Mouse (Mus musculus) left cerebral cortex, adult 11 months (tissue): Measurements from ENCODE around the gene Sema6d.

Experiments
- DNase-seq: peaks from one replicate; pipeline ENCODE4 v3.0.0; 2022; ENCODE audit warnings: low spot score

The Sema6d gene

DNA sequence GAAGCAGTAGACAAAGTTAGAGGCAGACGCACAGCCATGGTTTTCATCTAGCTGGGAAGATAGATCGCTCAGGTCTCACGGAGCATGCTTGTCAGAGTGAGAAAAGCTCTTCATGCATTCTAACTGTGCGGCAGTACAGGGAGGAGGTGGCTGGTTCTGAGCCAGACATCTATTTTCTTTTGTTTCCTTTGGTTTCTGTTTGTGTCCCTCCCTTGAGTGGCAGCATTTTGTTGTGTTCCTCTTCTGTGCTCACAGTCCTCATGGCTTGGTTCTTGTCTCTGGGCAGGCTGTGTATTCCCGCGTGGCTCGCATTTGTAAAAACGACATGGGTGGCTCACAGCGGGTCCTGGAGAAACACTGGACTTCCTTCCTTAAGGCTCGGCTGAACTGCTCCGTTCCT, 567.6 kb downstream of the Sema6d start:
- DNase-seq = no peak

DNA sequence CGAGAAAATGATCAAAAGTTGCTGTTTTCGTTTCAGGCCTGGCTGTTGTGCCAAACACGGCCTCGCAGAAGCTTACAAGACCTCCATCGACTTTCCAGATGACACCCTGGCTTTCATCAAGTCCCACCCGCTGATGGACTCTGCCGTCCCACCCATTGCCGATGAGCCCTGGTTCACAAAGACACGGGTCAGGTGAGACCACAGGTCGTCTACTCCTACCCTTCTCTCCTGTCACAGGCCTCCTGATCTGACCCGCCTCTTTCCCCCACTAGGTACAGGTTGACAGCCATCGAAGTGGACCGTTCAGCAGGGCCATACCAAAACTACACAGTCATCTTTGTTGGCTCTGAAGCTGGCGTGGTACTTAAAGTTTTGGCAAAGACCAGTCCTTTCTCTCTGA, 568.6 kb downstream of the Sema6d start:
- no peak for DNase-seq

DNA sequence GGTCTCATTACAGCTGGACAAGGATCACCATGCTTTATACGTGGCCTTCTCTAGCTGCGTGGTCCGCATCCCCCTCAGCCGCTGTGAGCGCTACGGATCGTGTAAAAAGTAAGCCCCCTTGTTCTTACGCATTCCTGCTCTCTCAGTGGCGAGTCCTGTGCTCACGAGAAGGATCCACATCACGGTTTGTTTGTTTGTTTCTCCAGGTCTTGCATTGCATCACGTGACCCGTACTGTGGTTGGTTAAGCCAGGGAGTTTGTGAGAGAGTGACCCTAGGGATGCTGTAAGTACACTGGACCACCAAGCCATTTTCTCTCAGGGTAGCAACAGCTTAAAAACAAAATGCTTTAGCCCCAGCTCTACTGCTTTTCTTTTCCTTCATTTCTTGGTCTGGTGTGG, 569.8 kb downstream of the Sema6d start:
- no peak for DNase-seq

DNA sequence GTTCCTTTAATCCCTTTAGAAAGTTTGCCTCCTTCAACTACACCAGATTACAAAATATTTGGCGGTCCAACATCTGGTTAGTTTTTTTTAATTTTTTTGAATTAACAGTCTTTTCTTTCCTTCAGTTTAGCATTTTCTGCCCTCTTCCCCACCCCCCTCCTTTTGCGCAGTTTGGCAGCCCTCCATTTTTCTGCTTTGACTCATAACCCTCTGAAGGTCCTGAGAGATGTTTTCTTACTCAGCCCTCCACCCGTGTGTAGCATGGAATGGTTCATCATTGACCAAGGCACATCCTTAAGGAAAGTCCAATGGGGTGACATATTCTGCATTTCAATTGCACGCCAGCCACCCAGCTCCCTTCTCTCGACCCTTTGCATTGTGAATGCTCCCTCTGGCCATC, 570.9 kb downstream of the Sema6d start:
- DNase-seq = no peak

DNA sequence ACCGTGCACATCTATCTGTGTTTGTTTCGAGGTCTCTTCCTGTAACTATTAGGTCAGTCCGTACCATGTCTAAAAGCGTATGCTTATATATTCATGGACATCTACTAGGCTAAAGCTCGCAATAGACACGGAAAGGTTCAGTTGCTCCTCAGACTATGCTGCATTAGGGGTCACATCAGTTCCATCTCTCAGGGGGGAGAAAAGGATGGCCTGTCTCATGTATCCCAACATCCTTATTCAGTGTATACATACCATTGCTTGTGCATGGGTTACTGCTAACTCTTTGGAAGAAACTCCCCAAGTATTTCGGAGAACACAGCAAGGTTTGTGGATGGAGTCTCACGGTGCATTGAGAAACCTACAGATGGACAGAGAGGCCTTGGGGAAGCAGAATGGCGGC, 571.5 kb downstream of the Sema6d start:
- DNase-seq = no peak

DNA sequence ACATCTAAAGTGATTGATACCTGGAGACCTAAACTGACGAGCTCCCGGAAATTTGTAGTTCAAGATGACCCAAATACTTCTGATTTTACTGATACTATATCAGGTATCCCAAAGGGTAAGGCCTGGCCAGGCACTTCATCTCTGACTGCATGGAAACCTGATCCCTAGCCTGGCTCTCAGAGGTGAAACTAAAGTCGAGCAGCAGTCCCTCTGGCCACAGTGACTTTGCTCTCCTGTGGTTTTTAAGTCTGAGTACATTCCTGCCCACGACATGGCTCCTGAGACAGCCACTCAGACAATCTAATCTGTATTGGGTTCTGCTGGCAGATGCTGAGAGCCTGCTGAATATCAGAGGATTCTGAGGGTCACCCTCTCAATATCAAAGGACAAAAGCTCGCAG, 572.5 kb downstream of the Sema6d start:
- DNase-seq = no peak

DNA sequence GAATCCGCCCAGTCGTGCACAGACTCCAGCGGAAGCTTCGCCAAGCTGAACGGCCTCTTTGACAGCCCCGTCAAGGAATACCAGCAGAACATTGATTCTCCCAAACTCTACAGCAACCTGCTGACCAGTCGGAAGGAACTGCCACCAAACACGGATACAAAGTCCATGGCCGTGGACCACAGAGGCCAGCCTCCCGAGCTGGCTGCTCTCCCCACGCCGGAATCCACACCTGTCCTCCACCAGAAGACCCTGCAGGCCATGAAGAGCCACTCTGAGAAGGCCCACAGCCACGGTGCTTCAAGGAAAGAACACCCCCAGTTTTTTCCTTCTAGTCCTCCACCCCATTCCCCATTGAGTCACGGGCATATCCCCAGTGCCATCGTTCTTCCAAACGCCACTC, 574.4 kb downstream of the Sema6d start:
- no peak for DNase-seq

DNA sequence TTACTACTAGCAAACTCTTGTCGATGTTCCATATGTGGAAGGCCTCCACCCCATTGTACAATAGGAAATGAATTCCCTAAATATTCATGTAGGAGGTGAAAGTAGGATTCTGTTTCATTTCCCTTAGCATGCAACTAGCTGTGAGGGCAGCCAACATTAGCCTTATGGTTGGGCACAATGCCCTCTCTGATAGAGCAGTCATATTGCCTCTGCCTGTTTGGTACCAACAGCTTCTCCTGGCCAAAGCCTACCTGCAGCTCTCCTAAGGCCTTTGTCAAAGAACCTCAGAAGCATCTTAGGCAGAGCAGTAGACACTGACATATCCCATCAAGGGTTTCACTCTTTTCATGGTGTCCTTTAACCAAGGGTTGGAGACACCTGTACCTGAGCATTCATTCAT, 578.7 kb downstream of the Sema6d start:
- DNase-seq = no peak

DNA sequence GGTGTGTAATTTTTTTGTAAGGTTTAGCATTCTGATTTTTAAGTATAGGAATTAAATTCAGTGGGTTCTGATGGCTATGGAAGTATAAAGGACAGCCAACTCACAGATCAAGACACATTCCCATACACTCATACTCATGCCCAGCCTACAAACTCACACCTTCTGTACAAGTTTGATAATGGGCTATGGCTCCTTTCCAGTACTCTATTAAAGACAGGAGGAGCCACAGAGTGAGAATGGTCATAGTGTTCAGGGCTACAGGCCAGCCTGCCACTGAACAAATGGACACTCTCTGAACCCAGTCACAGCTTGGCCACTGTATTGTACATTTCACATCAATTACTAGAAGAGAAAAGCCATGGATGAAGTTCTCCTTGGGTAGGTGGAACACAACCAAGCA, 583.3 kb downstream of the Sema6d start:
- no peak for DNase-seq

DNA sequence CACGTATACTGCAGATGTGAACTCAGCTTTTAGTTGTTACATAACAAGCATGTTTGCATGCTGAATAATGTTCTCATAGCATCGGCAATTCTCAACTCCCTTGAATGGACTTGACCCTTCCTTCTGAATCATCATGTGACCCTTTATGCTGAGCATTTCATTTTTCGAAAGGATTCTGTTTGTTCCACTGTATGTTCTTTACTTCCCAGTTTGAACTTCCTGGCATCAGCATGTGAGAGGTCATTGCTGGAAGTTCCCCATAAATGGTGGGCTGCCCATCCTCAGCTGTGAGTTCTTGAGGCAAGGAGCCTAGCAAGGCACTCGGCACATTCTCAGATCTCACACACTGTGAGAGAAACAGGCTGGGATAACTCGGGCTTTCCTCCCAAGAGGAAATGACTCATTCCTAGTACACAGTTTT, 594.7 kb downstream of the Sema6d start:
- no peak for DNase-seq

DNA sequence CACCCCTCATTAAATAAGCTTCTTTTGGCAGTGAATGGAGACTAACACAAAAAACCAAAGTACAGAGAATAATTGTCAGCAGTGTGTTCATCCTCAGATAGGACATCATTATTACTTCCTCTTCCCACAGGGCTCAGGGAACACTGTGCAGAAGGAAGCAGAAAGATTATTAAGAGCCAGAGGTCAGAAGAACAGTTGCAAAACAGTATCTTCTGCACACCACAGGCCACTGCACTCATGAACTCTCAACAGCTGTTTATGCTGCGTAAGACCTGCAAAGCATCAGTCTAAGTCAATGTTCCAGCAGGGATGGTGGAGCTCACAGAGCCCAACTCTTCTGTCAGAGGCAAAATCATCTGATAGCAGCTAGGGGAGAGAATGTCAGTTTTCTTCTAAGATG, 600.6 kb downstream of the Sema6d start:
- no peak for DNase-seq

DNA sequence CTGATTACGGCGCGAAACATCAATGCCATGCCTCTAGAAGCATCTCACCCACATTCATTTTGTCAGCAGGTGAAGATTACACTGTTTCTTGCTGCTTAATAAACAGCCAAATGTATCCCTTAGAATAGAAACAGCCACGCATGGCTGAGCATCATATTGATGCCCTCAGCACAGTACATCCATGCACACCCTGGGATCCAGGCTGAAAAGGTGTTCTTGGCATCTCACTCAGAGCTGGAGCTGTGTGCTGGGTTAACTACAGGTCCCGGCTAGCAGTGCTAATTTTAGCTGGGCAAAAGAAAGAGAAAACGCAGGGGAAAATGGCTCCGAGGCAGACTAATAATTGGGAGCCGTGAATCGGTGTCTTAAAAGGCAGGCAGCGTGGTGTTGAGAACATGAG, 612.9 kb downstream of the Sema6d start:
- no peak for DNase-seq

DNA sequence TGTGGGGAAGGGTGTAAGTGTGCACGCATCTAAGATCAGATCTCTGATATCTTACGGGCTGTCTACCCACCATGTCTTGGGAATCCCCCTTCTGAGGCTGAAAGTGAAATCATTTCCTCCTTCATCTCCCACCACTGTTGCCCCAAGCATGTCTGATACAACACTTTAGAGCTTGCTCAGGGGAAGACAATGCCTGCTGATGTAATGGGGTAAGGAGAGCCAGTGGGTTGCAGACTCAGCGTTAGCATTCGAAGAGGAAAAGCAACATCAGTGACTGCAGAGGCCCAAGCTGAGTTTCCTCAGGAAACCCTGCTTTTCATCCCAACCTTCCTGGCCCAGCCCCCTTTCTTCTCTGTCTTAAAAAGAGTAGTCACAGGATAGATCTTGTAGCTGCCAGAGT, 615.2 kb downstream of the Sema6d start:
- no peak for DNase-seq

DNA sequence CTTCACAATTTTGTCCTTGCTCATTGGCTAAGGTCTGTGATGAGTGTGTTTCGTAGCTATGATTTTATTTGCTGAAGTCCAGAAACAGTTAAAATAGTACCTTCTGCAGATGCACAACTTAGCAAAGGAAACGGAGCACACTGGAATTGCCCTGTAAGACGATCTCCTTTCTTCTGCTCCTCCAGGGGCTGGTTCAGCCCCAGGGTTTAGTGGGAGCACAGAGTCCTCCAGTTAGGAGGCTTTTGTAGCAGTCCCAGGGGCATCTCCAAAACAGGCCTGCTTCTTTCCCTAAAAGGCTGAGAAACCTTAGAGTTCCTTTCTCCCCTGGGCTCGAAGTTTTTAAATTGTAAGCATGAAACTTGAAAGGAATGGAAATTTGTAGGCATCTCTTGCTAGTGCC, 616.0 kb downstream of the Sema6d start:
- no peak for DNase-seq

DNA sequence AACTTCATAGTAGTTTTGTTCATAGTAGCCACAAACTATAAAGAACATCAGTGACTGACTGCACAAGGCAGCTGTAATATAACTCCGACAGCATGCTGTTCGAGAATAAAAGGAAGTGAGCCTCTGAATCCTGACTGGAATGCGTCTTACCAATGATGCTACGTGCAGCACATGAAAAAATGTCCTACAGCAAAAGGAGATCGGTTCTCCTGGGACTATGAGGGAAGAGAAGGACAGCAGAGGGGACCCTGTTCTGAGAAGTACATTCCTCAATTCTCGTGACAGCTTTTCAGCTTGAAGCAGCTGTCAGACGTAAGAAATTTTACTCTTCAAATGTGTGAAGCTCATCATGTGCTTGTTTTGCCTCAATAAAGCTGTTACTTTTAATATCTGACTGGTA, 617.1 kb downstream of the Sema6d start:
- no peak for DNase-seq
